Mouse (Mus musculus) spleen, adult 2 months (tissue): ENCODE measurements around the gene Plin1.

Source experiments
- CTCF ChIP-seq: fragments of 200-500 bp; IDR thresholded peaks from 2 replicates; pipeline ENCODE4 v1.5.1; 2011; ENCODE audit warnings: mild to moderate bottlenecking, inconsistent platforms; ENCODE audit not compliant: insufficient read depth, insufficient read length, insufficient replicate concordance; ENCODE audit errors: extremely low read depth
- POLR2A ChIP-seq: fragments of 200-500 bp; IDR thresholded peaks from 2 replicates; pipeline ENCODE4 v1.6.1; 2011; ENCODE audit warnings: low read depth, low read length, inconsistent platforms

- TF ChIP-seq CTCF, result no peak
- TF ChIP-seq POLR2A, result no peak
Observed at GRCm38 (mm10) chr7:79734563-79734962, 1.9 kb upstream of the Plin1 start.
